Mouse (Mus musculus): ENCODE data around the gene Mgst2.

The Mgst2 gene

GRCm38 (mm10) chr3:51660060-51660459, at the start of gene Mgst2:
Mgst2 (plus strand) TSS chr3:51660360.
- no peak for DNase-seq (ENCODE audit: low spot score in 2 of 2)

- peak; percentile 46 to 69 for DNase-seq (ENCODE audit: low spot score in 2 of 2)
These were observed 48.2 kb upstream of the Mgst2 start for GRCm38 (mm10) chr3:51611972-51612371.

- DNase-seq (ENCODE audit: low spot score in 2 of 2), result no peak
These were observed 47.5 kb upstream of the Mgst2 start for GRCm38 (mm10) chr3:51612398-51613356.

- DNase-seq (ENCODE audit: low spot score in 2 of 2), result no peak
These were observed 45.9 kb upstream of the Mgst2 start for GRCm38 (mm10) chr3:51614278-51614677.

- DNase-seq (ENCODE audit: low spot score in 2 of 2), result no peak
These were observed 36.2 kb upstream of the Mgst2 start for GRCm38 (mm10) chr3:51623956-51624355.

- no peak for DNase-seq (ENCODE audit: low spot score in 2 of 2)
These were observed 32.4 kb upstream of the Mgst2 start for GRCm38 (mm10) chr3:51627741-51628140.

- DNase-seq (ENCODE audit: low spot score in 2 of 2), result no peak
These were observed 31.2 kb upstream of the Mgst2 start for GRCm38 (mm10) chr3:51628977-51629376.

GRCm38 (mm10) chr3:51630746-51631145, 29.4 kb upstream of the Mgst2 start:
- DNase-seq (ENCODE audit: low spot score in 2 of 2), result no peak

GRCm38 (mm10) chr3:51631971-51632370, 28.2 kb upstream of the Mgst2 start:
- no peak for DNase-seq (ENCODE audit: low spot score in 2 of 2)

- DNase-seq (ENCODE audit: low spot score in 2 of 2), result peak in 1 of 2 experiments; percentile 23
These were observed 25.7 kb upstream of the Mgst2 start for GRCm38 (mm10) chr3:51634451-51634850.

- no peak for DNase-seq (ENCODE audit: low spot score in 2 of 2)
These were observed 24.2 kb upstream of the Mgst2 start for GRCm38 (mm10) chr3:51635960-51636359.

GRCm38 (mm10) chr3:51636700-51637099, 23.5 kb upstream of the Mgst2 start:
- DNase-seq (ENCODE audit: low spot score in 2 of 2), result no peak

- DNase-seq (ENCODE audit: low spot score in 2 of 2), result no peak
These were observed 22.8 kb upstream of the Mgst2 start for GRCm38 (mm10) chr3:51637326-51637725.

GRCm38 (mm10) chr3:51638260-51638659, 21.9 kb upstream of the Mgst2 start:
- no peak for DNase-seq (ENCODE audit: low spot score in 2 of 2)

GRCm38 (mm10) chr3:51645484-51645883, 14.7 kb upstream of the Mgst2 start:
- DNase-seq (ENCODE audit: low spot score in 2 of 2), result no peak

GRCm38 (mm10) chr3:51646301-51646700, 13.9 kb upstream of the Mgst2 start:
- no peak for DNase-seq (ENCODE audit: low spot score in 2 of 2)

- no peak for DNase-seq (ENCODE audit: low spot score in 2 of 2)
These were observed 12.8 kb upstream of the Mgst2 start for GRCm38 (mm10) chr3:51647356-51647755.

GRCm38 (mm10) chr3:51648037-51648664, 12.0 kb upstream of the Mgst2 start:
- peak; percentile 70 to 77 for DNase-seq (ENCODE audit: low spot score in 2 of 2)

GRCm38 (mm10) chr3:51649426-51649825, 10.7 kb upstream of the Mgst2 start:
- DNase-seq (ENCODE audit: low spot score in 2 of 2), result no peak

GRCm38 (mm10) chr3:51649986-51650385, 10.2 kb upstream of the Mgst2 start:
- no peak for DNase-seq (ENCODE audit: low spot score in 2 of 2)

- DNase-seq (ENCODE audit: low spot score in 2 of 2), result no peak
These were observed 9.0 kb upstream of the Mgst2 start for GRCm38 (mm10) chr3:51651149-51651548.

GRCm38 (mm10) chr3:51652292-51652691, 7.9 kb upstream of the Mgst2 start:
- peak; percentile 74 to 81 for DNase-seq (ENCODE audit: low spot score in 2 of 2)

- DNase-seq (ENCODE audit: low spot score in 2 of 2), result peak in 1 of 2 experiments; percentile 45
These were observed 7.5 kb upstream of the Mgst2 start for GRCm38 (mm10) chr3:51652701-51653100.
